Mouse (Mus musculus): Measurements from ENCODE around the gene Skil.
"Not testable (repeated sequence)": the region's sequence is repeated elsewhere in the genome, so short reads cannot be mapped to it uniquely, and the experiment has no call there.

The Skil gene

DNA sequence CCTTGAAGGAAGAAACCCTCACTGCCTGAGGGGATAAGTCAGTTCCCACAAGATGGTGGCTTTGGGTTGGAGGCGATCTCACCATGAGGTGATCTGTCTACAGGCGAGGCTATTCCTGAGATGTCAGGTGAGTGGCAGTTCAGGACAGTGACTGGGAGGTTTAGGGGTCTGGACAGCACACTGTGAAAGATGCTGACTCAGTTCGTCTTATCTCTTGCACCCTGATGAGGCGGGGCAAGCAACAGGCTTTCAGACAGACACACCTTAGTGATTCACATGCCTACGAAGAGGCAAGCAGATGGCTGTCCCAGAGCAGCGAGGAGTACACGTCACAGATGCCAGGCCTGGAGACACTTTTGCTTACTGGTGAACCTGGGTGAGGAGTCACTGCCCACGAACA, 39.4 kb downstream of the Skil start:
- no peak for DNase-seq

DNA sequence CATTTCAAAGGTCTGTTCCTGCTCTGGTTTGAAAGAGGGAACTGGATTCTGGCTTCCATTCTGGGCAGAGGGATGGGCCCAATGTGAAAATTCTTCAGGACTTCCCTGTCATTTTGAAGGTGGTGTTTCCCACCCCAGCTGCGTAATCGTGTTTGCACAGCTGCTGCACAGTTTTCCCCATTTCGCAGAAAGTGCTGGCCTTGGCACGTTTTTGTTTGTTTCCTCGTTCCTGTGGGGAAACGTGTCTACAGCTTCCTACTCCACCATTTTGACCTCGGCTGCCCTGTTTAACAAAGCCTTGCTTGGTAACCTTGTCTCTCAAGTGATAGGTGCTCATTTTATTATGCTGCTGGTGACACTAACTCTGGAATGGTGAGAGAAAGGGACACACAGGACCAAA, 39.8 kb downstream of the Skil start:
- no peak for DNase-seq

- DNase-seq: not testable (repeated sequence)
These were observed 41.7 kb downstream of the Skil start for GRCm38 (mm10) chr3:31136591-31136990.

GRCm38 (mm10) chr3:31138454-31139424, 43.9 kb downstream of the Skil start:
- DNase-seq: peak; percentile 87

DNA sequence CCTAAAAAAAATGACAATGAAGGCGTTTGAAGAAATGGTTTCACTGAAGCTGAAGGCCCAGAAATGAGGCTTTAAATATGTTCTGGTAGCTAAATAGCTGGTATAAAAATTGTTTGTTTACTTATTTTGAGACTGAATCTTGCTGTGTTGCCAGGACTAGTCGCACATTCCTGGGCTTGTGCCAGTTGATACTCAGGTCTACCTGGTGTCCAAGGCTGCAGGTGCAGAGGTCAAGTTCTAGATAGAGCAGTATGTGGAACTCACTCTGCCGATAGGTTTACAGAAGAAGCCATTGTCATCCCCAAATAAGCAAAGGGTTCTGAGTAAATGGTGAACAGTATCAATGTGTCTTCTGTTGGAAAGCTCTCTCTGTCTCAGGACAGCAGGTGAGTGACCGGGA, 46.8 kb downstream of the Skil start:
- no peak for DNase-seq

GRCm38 (mm10) chr3:31145222-31145621, 50.4 kb downstream of the Skil start:
- not testable (repeated sequence) for DNase-seq

DNA sequence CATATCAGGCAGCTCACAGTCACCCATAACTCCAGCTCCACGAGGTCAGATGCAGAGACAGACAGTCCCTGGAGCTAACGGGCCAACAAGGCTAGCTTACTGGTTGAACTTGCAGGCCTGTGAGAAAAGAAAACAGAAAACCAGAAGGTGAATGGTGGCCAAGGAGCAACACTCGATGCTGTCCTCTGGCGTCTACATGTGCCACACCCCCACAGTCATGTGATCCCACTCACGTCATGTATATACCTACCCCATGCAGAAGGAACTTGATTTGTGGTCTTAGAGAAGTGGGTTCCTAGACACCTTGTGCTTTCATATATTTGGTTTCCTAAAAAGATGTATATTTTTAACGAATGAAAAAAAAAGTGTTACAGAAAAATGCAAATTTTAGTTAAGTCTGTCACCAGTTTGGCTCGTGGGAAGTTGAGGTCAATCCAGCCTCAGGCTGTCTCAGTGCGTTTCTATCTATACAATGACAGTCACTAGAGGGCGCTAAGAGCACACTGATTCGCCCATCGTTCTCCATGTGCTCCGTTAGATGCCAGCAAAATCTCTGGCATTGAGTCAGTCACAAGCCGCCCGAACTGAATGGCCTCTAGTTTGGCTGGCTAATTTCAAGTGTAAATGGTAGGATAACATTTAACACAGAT, 50.9 kb downstream of the Skil start:
- DNase-seq: peak; percentile 87

GRCm38 (mm10) chr3:31148595-31148994, 53.7 kb downstream of the Skil start:
- DNase-seq: no peak

- peak; percentile 79 for DNase-seq
These were observed 54.8 kb downstream of the Skil start, which contains the start of gene Cldn11 for GRCm38 (mm10) chr3:31149706-31150105. TSS of gene Cldn11 (plus strand) at chr3:31149920.

DNA sequence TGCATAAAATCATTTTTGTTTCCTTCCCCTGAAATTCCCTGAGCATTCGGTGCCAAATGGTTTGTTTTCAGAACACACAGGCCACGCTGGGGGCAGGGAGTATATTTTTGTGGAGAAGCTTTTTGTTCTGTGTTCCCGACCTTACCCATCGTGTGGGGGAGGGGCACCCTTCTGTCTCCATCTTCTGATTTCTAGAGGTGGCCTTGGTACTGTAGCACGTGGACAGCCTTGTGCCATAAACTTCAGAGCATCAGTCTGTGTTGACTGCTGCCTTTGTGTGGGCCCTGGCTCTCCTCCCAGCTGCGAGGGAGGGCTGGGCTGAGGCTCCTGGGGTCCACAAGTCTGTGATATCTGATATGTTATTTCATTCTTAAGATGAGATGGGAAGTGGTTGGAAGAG, 57.2 kb downstream of the Skil start:
- peak; percentile 64 for DNase-seq

DNA sequence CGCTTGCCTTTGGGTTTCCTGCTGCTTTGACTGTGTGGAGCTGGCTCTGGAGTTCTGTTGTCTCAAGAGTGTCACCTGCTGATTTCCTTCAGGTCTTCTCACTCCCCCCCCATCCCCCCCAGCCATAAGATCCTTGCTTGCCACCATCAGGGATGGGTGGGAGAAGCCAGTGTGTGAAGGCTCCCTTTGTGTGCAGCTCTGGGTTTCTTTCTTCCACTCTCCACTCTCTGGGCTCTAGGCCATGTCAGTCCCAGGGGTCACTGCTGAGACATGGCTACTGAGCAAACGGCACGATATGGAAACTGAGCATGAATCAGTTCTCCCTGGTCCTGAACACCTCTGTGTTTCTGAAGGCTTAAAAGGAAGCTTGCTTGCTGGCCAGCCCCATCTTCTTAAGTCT, 61.3 kb downstream of the Skil start:
- DNase-seq: no peak

- DNase-seq: peak; percentile 50
These were observed 62.9 kb downstream of the Skil start for GRCm38 (mm10) chr3:31157776-31158175.

- DNase-seq: no peak
These were observed 65.2 kb downstream of the Skil start for GRCm38 (mm10) chr3:31160046-31160445.

GRCm38 (mm10) chr3:31161336-31161735, 66.5 kb downstream of the Skil start:
- no peak for DNase-seq

- DNase-seq: no peak
These were observed 68.0 kb downstream of the Skil start for GRCm38 (mm10) chr3:31162860-31163259.

DNA sequence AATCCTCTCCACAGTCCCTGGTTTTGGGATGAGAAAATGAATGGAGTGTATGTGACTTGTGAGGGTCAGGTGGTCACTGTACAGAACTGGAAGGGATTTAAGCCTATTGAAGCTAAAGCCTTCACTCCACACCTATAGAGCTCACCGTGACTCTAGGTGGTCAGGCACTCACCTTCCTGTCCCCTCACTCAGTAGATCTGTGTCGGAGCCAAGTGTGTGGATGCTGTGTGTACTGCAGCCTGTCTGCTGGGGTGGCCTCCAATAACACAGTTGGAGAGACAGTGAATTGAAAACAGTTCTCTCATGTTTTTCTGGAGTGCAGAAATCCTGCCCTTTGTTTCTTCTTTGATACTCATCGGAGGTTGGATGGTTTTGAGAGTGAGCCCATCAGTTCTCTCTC, 70.9 kb downstream of the Skil start:
- no peak for DNase-seq

GRCm38 (mm10) chr3:31166365-31166871, 71.6 kb downstream of the Skil start:
- peak; percentile 43 for DNase-seq
